Mouse (Mus musculus) layer of hippocampus, postnatal 10 days (tissue): Measurements from ENCODE around the gene Polm. TPM values are rescaled to one million over a fixed set of nuclear protein-coding genes. Genes with fewer than 3 reads are reported as not detected.

ENCODE experiments used
- DNase-seq, 2 experiments: peaks; one replicate each; pipeline ENCODE4 v3.0.0; 2021; ENCODE audit warnings: low spot score in 2 of 2
- total RNA-seq, 2 experiments: library from RNA; stranded (reverse); gene quantifications; 2 replicates each; pipeline ENCODE4 v1.2.3; 2021

Gene Polm
- total RNA-seq, 2 experiments from 2014 or later: 9.4 to 13.2 TPM

DNA sequence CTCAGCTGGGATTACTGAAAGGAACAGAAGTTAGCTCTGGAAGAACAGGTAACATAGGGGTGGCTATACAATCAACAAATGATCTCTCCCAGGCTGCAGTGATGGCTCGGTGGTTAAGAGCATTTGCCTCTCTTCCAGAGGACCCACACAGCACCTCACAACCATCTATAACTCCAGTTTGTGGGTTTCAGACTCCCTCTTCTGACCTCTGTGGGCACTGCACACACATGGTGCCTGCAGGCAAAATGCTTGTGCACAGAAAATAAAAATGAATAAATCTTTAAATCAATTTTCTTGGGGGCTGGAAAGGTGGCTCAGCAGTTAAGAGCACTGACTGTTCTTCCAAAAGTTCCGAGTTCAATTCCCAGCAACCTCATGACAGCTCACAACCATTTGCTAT, 59.3 kb downstream of the Polm start:
- no peak for DNase-seq

Other genes starting within 250 kb of the Polm start
- gene Mrps24, start 122.3 kb downstream of the Polm start, total RNA-seq: 10 to 100 TPM; 87.1 to 92.2 TPM
- 10 to 100 TPM; 46.1 to 46.3 TPM for gene Urgcp, start 75.6 kb downstream of the Polm start, total RNA-seq
- gene Dbnl, start 49.5 kb downstream of the Polm start, total RNA-seq: 10 to 100 TPM; 98.0 to 98.1 TPM
- 1 to 10 TPM; 7.0 to 7.4 TPM for gene Pgam2, start 34.3 kb downstream of the Polm start, total RNA-seq
- 10 to 100 TPM; 13.0 to 16.0 TPM for gene Aebp1, start 23.9 kb upstream of the Polm start, total RNA-seq
- 10 to 100 TPM; 21.5 to 32.3 TPM for gene Pold2, start 40.3 kb upstream of the Polm start, total RNA-seq
- not detected for gene Myl7, start 60.8 kb upstream of the Polm start, total RNA-seq
- gene Gck, start 112.1 kb upstream of the Polm start, total RNA-seq: 1 to 10 TPM; 3.5 to 3.9 TPM
- 100 to 1,000 TPM; 108 TPM for gene Ykt6, start 117.7 kb upstream of the Polm start, total RNA-seq
- 100 to 1,000 TPM; 808 to 852 TPM for gene Camk2b, start 228.3 kb upstream of the Polm start, total RNA-seq